Mouse (Mus musculus): Measurements from ENCODE around the gene Scly. TPM values are rescaled to one million over a fixed set of nuclear protein-coding genes. Genes with fewer than 3 reads are reported as not detected.
A peak's percentile ranks its signal among the peaks of the same experiment; 100 is the strongest.

The Scly gene
- polyA plus RNA-seq, 1 experiment from 2014 or later: 18.6 TPM

DNA sequence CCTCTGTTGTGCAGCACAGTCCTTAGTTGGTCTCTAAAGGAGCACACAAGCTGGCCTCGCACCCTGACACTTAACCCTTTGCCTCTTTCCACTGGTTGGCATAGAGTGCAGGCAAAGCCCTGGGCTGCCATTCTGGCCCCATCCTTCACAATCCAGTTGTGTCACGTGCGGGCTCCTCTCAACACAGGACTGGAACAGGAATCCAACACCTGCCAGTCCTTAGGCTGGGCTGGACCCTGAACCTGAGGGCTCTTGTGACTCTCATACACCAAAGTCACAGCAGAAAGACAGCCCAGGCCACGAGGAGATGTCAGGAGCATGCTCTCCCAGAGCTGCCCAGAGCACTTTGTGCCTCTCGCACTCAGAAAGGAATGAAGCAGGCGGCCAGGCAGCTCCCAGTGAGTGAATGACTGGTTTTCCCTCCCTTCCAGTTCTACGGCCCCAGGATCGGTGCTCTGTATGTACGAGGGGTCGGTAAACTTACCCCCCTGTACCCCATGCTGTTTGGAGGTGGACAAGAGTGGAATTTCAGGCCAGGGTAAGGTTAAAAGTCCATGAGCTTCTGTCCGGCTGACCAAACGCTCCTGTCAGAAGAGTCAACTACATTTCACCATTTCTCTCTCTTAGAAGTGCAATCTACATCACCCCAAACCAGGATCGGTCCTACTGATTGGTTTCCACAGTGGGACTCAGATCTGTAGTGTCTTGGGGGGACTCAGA lies 11.4 kb downstream of the Scly start:
- no peak for DNase-seq (ENCODE audit: low spot score)
- Histone ChIP-seq H3K9me3 (replicated peaks) (no peaks in the 10 kb centered on the region), H3K4me3 (no peak overlapping the region), H3K36me3 (peaks cover 74% of the 10 kb centered on the region), H3K4me1 (peaks cover 12% of the 10 kb centered on the region), H3K27me3 (ENCODE audit: low read depth, poor library complexity, severe bottlenecking) (no peaks in the 10 kb centered on the region), H3K27ac (replicated peaks) (no peak overlapping the region)
- WGBS: 90% methylated on average over 13 of the region's 13 CpGs

DNA sequence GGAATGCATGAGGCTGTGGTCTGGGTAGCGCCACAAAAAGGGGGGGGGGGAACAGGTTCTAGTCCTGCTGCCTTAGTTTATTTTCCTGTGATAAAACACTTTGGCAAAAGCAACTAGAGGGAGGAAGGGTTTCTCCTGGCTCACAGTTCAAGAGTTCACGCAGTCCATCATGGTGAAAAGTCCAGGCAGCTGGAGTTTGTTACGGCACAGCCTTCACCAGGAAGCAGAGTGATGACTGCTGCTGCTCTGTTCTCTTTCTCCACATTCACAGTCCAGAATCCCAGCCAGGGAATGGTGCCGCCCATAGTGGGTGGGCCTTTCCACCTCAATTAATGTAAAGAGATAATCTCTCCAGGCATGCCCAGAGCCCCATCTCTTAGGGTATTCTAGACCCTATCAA lies 14.1 kb downstream of the Scly start:
- no peak overlapping the region for H3K27ac ChIP-seq (replicated peaks)
- WGBS: 94% methylated on average over 4 of the region's 4 CpGs
- no peak for DNase-seq (ENCODE audit: low spot score)
- peaks cover 55% of the 10 kb centered on the region for H3K36me3 ChIP-seq
- no peaks in the 10 kb centered on the region for H3K27me3 ChIP-seq (ENCODE audit: low read depth, poor library complexity, severe bottlenecking)
- no peak overlapping the region for H3K4me3 ChIP-seq
- no peaks in the 10 kb centered on the region for H3K9me3 ChIP-seq (replicated peaks)
- peaks cover 12% of the 10 kb centered on the region for H3K4me1 ChIP-seq

DNA sequence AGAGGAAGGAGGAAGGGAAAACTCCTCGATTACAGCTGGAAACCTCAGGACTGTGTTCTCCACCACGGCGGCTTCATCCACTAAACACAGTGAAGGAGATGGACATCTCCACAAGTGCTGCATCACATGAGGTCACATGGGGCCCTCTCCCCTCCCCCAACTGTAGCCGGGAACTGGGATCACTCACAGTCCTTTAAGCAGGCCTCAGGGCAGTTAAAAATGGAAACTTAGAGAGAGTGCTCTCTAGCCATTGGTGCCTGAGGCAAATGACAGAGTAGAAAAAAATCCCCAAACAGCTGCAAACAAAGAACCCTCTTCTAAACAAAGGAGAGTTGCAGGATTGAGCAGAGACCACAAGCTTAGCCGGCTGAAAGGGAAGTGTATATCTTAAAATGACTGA lies 15.1 kb downstream of the Scly start:
- 59% methylated on average over 5 of the region's 5 CpGs for WGBS
- Histone ChIP-seq H3K4me1 (peaks cover 12% of the 10 kb centered on the region), H3K9me3 (replicated peaks) (no peaks in the 10 kb centered on the region), H3K27me3 (ENCODE audit: low read depth, poor library complexity, severe bottlenecking) (no peaks in the 10 kb centered on the region), H3K27ac (replicated peaks) (peak overlapping the region; percentile 73), H3K36me3 (peaks cover 48% of the 10 kb centered on the region), H3K4me3 (no peak overlapping the region)
- DNase-seq (ENCODE audit: low spot score): peak; percentile 41

DNA sequence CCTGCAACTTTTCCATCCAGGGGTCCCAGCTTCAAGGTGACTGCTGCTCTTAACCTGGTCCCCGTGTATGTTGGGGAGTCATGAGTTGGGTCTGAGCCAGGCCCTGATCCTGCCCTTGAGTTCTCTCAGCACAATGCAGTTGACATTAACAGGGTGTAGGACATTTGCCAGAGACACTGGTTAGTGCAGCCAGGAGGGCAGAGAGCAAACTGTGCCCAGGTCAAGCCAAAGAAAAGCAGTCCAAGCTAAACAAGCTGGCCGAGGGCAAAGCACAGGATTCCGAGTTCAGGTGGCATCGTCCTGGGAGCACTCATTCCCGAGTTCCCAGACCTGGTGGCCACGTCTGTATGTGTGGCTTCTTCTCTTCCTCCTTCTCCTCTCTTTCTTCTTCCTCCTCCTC lies 19.5 kb downstream of the Scly start:
- H3K4me3 ChIP-seq: no peak overlapping the region
- no peak for DNase-seq (ENCODE audit: low spot score)
- 84% methylated on average over 6 of the region's 6 CpGs for WGBS
- peaks cover 6% of the 10 kb centered on the region; the same call in 1 of the 2 replicates for H3K36me3 ChIP-seq
- H3K9me3 ChIP-seq (replicated peaks): no peaks in the 10 kb centered on the region
- no peak overlapping the region for H3K27ac ChIP-seq (replicated peaks)
- H3K4me1 ChIP-seq: peaks cover 12% of the 10 kb centered on the region
- H3K27me3 ChIP-seq (ENCODE audit: low read depth, poor library complexity, severe bottlenecking): no peaks in the 10 kb centered on the region

DNA sequence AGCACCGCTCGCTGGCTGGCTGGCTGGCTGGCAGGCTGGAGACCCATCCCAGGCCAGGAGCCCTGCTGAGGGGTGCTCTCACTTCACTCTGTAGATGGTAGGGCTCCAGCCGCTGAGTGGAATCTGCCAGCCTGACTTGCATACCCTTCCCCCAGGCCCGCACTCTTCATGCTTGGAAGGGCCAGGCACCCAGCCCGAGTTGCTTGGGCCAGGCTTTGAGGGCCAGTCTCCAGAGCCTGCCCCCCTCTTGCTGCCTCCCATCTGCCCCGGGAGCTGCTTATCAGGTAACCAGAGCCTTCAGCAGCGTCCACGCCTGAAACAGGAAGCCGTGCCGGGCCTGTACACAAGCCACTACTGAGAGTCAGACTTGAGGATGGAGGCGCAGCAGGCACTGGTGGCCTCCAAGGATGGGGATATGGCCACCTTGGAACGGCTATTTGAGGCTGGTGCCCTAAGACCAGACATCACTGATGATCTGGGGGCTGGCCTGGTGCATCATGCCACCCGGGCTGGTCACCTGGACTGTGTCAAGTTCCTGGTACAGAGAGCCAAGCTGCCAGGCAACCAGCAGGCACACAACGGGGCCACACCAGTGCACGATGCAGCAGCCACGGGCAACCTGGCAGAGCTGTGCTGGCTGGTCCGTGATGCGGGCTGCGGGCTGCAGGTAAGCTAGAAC lies 23.8 kb downstream of the Scly start, which contains the start of gene Espnl:
Gene Espnl, plus strand, starts transcription at position 316 of the 679 bp plus-strand sequence.
- peaks cover 7% of the 10 kb centered on the region; the same call in 1 of the 2 replicates for H3K4me1 ChIP-seq
- no peak within 1 kb of the TSS for H3K4me3 ChIP-seq
- no peaks in the 10 kb centered on the region for H3K27me3 ChIP-seq (ENCODE audit: low read depth, poor library complexity, severe bottlenecking)
- no peaks in the 10 kb centered on the region for H3K9me3 ChIP-seq (replicated peaks)
- no peaks in the 10 kb centered on the region for H3K36me3 ChIP-seq
- WGBS: 83% methylated on average over 19 of the region's 19 CpGs
- H3K27ac ChIP-seq (replicated peaks): no peak within 1 kb of the TSS
- no peak for DNase-seq (ENCODE audit: low spot score)

DNA sequence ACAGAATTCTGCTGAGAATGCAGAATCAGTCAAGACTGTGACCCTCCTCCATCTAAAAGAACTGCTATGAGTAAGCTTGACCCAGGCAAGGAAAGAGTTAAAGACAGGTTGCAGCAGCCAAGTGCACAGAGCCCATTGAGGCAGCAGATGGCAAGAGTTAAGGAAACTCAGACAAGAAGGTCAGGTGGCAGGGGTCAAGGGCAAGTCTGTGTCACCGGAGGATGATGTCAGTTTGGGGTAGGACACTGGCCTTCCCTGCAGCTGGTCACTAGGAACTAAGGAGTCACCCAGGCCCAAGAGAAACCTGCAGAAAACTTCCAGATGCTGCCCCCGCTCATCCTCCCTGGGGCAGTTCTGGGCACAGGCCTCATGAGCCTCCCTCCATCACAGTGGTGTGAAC lies 26.5 kb downstream of the Scly start:
- Histone ChIP-seq H3K4me1 (peaks cover 7% of the 10 kb centered on the region; the same call in 1 of the 2 replicates), H3K27me3 (ENCODE audit: low read depth, poor library complexity, severe bottlenecking) (no peaks in the 10 kb centered on the region), H3K27ac (replicated peaks) (no peak overlapping the region), H3K36me3 (no peaks in the 10 kb centered on the region), H3K9me3 (replicated peaks) (no peaks in the 10 kb centered on the region), H3K4me3 (no peak overlapping the region)
- WGBS: 81% methylated on average over 2 of the region's 2 CpGs
- no peak for DNase-seq (ENCODE audit: low spot score)

DNA sequence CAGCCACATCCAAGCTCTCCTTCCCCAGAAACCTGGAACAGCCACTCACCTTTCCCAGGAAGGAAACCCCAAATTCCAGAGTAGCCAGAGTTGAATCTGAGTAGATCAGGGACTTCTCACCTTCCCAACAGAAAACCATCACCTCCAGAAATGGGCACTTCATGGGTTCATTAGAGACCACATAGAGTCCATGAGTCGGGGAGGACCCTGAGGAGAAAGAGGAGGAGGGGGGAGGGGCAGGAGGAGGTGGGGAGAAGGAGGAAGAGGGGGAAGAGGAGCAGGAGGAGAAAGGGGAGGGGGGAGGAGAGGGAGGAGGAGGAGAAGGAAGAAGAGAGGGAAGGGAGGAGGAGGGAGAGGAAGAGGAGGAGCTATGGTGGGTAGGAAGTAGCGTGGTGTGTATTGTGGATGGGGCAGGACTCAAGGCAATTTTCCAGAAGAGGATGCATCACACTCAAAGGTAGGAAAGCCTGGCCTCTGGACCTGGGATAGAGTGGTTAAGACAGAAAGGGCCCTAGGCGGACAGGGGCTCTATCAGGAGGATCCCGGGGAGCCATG lies 27.4 kb downstream of the Scly start:
- Histone ChIP-seq H3K9me3 (replicated peaks) (no peaks in the 10 kb centered on the region), H3K27me3 (ENCODE audit: low read depth, poor library complexity, severe bottlenecking) (no peaks in the 10 kb centered on the region), H3K4me3 (no peak overlapping the region), H3K36me3 (no peaks in the 10 kb centered on the region), H3K4me1 (peaks cover 7% of the 10 kb centered on the region; the same call in 1 of the 2 replicates), H3K27ac (replicated peaks) (no peak overlapping the region)
- 78% methylated on average over 4 of the region's 4 CpGs for WGBS
- no peak for DNase-seq (ENCODE audit: low spot score)

DNA sequence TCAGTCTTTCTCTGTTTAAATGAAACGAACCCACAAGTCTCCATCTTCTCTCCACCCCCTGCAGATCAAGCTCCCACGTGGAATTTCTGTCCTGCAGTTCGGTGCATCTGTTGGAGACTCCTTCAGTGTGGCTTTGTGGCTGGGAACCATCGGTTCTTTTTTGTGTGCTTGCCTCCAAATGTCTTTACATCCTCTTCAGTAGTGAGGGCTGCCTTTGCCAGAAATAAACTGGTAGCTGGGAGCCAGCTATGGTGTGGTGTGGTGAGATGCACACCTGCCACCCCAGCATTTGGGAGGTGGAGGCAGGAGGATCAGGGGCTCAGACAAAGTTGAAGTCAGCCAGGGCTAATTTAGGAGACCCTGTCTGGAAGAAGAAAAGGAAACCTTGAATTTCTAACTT lies 34.0 kb downstream of the Scly start:
- Histone ChIP-seq H3K4me3 (no peak overlapping the region), H3K9me3 (replicated peaks) (no peaks in the 10 kb centered on the region), H3K27ac (replicated peaks) (no peak overlapping the region), H3K27me3 (ENCODE audit: low read depth, poor library complexity, severe bottlenecking) (no peaks in the 10 kb centered on the region), H3K4me1 (no peaks in the 10 kb centered on the region), H3K36me3 (no peaks in the 10 kb centered on the region)
- no peak for DNase-seq (ENCODE audit: low spot score)
- 63% methylated on average over 4 of the region's 4 CpGs for WGBS

DNA sequence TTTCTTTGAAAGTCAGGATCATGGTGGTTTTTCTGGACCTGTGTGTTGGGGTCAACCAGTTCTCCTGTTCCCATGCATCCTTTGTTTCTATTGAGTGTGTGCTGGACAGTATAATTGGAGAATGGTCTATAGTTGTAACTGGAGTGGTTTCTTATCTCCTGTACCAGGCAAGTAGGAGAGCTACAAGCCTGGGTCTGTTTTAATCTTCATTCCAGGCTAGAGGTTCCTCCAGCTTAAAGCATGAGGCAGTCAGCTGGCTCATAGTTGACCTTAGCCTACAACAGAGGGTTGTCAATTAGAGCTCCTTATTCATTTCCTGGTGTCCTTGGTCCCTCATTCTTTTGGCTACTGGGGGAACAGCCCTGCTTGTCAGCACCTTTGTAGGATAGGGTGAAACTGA lies 35.4 kb downstream of the Scly start:
- Histone ChIP-seq H3K9me3 (replicated peaks) (no peaks in the 10 kb centered on the region), H3K27me3 (ENCODE audit: low read depth, poor library complexity, severe bottlenecking) (no peaks in the 10 kb centered on the region), H3K4me3 (no peak overlapping the region), H3K4me1 (no peaks in the 10 kb centered on the region; the same call in 1 of the 2 replicates), H3K27ac (replicated peaks) (no peak overlapping the region), H3K36me3 (no peaks in the 10 kb centered on the region)
- no peak for DNase-seq (ENCODE audit: low spot score)

DNA sequence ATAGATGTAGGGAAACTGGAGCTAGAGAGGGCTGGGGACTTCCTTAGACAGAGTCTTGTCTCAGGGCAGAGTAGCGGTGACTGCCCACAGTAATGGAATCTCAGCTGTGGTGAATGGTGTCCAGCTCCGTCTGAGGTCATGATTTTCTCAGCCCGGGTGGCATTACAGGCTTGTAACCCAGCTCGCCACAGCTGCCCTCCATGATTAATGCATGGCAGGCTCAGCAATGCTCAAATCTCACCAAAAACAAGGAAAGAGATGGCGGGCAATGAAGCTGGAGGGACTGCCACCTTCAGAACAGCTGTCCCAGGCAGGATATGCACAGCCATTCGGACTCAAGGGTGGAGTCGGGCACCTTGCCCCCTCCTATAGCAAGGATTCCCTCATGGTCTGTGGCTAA lies 39.2 kb downstream of the Scly start:
- H3K36me3 ChIP-seq: no peaks in the 10 kb centered on the region
- no peak overlapping the region for H3K4me3 ChIP-seq
- 92% methylated on average over 7 of the region's 7 CpGs for WGBS
- no peaks in the 10 kb centered on the region for H3K9me3 ChIP-seq (replicated peaks)
- H3K27ac ChIP-seq (replicated peaks): no peak overlapping the region
- no peaks in the 10 kb centered on the region; the same call in 1 of the 2 replicates for H3K4me1 ChIP-seq
- peaks cover 12% of the 10 kb centered on the region for H3K27me3 ChIP-seq (ENCODE audit: low read depth, poor library complexity, severe bottlenecking)
- no peak for DNase-seq (ENCODE audit: low spot score)

DNA sequence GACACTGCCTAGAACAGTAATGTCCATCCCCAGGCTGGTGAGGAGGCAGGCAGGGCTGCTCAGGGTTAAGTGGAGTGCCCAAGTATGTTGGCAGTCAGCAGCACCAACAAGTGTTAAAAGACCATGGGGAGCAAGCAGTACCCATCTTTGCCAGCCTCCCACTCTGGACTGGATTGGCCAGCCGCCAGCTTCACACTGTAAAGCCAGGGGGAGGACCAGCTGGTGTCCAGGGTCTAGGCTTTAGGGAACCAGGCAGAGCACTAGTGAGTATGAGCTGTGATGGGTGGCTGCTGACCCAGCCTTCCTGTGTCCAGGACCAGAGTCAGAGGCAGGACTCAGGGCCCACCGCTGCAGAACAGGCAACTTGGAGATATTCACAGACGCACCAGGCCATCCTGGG lies 45.9 kb downstream of the Scly start:
- WGBS: 82% methylated on average over 3 of the region's 3 CpGs

DNA sequence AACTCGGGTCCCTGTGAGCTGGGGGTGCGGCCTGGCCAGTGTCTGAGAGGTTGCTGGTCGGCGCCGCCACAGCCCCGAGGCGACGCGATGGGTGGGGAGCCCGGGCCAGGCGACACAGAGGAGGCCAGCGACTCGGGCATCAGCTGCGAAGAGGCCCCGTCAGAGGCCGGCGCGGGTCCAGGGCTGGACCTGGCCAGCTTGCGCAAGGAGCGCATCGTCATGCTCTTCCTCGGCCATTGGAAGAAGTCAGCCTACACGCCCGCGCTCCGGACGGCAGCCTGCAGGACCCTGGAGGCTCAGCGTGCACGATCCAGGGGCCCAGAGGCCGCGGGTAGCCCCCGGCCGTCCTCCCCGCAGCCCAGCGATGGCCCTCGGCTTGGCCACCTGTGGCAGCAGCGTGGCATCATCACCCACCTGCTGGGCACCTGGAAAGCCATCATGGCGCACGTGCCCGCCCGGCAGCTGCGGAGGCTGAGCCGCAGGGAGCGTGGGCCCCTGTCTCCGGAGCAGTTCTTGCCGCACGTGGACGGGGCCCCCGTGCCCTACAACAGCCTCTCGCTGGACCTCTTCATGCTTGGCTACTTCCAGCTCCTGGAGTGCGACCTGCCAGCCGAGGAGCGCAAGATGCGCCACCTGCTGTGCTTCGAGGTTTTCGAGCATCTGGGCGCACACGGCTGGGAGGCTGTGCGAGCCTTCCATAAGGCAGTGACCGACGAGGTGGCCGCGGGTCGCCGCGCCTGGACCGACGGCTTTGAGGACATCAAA lies 47.0 kb downstream of the Scly start:
- Histone ChIP-seq H3K4me3 (peak overlapping the region; percentile 50), H3K9me3 (replicated peaks) (no peaks in the 10 kb centered on the region), H3K27me3 (ENCODE audit: low read depth, poor library complexity, severe bottlenecking) (peaks cover 61% of the 10 kb centered on the region), H3K4me1 (peaks cover 18% of the 10 kb centered on the region), H3K36me3 (no peaks in the 10 kb centered on the region), H3K27ac (replicated peaks) (peak overlapping the region; percentile 38; the same call in 1 of the 2 replicates)
- DNase-seq (ENCODE audit: low spot score): peak; percentile 41
- 2% methylated on average over 68 of the region's 68 CpGs for WGBS

More for the DNA sequence above, 45.9 kb downstream of the Scly start:
- no peak for DNase-seq (ENCODE audit: low spot score)
- H3K27ac ChIP-seq (replicated peaks): no peak overlapping the region
- H3K36me3 ChIP-seq: no peaks in the 10 kb centered on the region
- H3K4me3 ChIP-seq: no peak overlapping the region
- H3K4me1 ChIP-seq: peaks cover 18% of the 10 kb centered on the region
- no peaks in the 10 kb centered on the region for H3K9me3 ChIP-seq (replicated peaks)
- peaks cover 61% of the 10 kb centered on the region for H3K27me3 ChIP-seq (ENCODE audit: low read depth, poor library complexity, severe bottlenecking)

Measured in midbrain, embryonic 10.5 days (tissue).